Mouse (Mus musculus): Measurements from ENCODE around the gene Pdcd1lg2.

The Pdcd1lg2 gene

DNA sequence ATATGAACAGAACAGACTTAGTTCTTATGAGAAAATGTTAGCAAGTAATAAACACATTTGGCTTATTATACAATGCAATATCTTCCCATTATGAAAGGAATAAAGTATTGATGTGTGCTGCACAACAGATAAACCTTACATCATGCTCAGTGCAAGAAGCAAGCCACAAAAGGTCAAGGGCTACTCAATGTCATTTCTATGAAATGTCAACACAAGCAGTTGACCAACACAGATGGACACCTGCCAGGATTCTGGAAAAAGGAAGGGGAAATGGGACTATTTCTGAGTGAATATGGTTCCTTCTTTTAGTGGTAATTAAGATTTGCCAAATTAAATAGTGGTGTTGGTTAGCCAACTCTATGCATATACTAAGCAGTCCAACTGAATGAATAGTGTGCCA, 9.2 kb downstream of the Pdcd1lg2 start:
- DNase-seq: no peak

DNA sequence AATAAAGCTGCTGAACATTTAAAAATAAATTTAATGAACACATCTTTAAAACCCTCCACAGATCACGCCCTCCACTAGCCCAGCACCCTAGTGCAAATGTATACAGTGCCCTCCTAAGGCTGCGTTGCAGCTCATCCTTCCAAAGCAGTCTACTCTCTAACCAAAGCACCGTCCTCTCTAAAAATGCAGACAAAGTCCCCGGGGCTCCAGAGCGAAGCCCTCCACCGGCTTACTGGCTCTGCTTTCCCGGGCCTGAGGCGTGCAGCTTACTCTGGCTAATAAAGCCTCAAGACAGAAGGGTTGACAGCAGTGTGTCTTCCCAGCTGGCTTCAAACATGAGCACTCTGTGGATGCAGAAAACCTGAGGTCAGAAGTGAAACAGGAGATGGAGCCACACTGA, 9.7 kb downstream of the Pdcd1lg2 start:
- DNase-seq: no peak

DNA sequence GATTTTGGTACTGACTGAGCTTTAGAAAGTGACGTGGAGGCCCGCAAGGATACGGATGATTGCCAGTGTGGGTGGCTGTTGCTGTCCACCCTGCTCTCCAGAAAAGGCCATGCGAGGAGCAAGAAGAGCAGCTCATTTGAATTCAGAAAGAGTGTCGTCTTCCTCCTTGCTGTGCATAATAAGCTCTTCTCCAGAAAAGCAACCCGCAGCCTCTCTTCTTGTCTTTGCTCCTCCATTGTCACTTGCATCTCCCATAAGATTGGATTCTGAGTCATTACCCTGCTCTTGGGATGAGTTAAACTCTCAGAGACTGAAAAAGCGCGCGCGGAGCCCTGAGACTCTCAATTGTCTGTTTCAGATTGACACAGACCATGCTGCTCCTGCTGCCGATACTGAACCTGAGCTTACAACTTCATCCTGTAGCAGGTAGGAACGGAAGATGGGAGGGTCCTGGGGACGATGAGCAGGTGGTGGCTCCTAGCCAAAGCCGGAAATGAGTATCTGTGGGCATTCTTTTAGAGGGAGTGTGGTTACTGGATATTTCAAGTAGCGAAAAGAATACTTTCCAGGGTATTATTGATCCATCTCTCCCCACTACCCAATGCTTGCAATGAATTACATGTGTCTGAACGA, 11.4 kb downstream of the Pdcd1lg2 start:
- no peak for DNase-seq

- DNase-seq: no peak
Measured at GRCm38 (mm10) chr19:29422796-29423195, 12.1 kb downstream of the Pdcd1lg2 start.

GRCm38 (mm10) chr19:29430516-29430915, 19.8 kb downstream of the Pdcd1lg2 start:
- DNase-seq: no peak

DNA sequence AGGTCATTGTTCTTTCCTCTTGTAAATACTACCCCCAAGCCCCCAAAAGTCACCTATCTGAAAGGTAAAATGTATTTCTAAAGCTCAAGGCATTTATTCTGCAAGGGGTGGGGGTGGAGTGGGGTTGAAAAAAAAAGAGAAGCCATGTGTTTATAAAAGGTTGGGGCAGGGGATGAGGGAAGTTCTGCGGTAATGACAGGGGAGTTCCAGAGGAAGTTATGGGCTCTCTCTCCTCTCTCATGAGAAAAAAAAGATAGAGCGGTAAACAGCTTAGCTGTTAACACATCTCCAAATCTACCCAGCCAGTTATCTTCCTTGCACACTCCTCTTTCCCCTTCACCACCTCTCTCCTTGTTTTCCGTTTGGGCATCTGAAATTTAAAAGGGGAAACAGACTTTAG, 20.2 kb downstream of the Pdcd1lg2 start:
- no peak for DNase-seq

- no peak for DNase-seq
Measured at GRCm38 (mm10) chr19:29436793-29437479, 26.2 kb downstream of the Pdcd1lg2 start.

DNA sequence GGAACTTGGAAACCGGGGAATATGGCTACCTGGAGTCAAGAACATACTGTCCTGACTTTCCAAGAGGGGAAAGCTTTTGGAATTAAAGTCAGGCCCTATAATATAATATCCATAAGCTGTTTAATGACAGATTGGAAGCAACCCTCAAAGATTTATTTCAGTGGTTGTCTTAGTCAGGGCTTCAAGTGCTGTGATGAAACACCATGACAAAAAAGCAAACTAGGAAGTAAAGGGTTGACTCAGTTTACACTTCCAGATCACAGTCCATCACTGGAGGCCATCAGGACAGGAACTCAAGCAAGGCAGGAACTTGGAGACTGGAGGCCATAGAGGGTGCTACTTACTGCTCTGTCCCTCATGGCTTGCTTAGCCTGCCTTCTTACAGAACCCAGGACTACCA, 27.1 kb downstream of the Pdcd1lg2 start:
- DNase-seq: no peak

- DNase-seq: no peak
Measured at GRCm38 (mm10) chr19:29439242-29439641, 28.5 kb downstream of the Pdcd1lg2 start.

DNA sequence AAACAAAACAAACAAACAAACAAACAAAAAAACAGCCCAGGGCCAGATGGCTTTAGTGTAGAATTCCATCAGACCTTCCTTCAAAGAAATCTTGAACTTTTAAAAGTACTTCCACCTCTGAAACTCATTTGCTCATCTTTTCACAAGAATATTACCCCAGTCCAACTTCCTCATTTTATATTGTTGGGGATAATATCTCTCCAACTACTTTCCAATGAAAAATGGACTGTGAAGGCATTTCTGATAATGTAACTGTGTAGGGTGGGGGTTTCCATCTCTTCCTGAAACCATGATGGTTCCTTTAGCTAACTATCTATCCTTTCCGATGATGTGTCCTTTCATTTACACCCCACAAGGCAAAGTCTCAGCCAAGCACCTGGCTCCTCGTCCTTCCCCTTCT, 31.8 kb downstream of the Pdcd1lg2 start:
- no peak for DNase-seq

DNA sequence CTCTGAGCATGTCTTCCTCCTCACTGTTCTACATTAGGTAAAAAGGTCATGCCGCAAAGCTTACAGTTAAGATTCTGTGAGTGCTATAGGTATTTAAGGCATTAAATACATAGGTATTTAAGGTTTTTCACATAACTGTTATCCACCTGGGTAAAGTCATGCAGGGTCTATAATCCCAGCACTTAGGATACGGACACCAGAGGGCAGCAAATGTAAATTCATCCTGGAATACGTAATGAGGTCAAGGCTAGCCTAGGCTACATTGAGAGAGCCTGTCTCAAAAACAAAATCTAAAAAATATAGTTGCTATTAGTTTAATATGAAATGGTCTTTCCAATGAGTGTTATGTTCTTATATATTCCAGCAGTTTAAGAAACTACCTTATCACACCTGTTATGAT, 33.6 kb downstream of the Pdcd1lg2 start:
- DNase-seq: no peak

DNA sequence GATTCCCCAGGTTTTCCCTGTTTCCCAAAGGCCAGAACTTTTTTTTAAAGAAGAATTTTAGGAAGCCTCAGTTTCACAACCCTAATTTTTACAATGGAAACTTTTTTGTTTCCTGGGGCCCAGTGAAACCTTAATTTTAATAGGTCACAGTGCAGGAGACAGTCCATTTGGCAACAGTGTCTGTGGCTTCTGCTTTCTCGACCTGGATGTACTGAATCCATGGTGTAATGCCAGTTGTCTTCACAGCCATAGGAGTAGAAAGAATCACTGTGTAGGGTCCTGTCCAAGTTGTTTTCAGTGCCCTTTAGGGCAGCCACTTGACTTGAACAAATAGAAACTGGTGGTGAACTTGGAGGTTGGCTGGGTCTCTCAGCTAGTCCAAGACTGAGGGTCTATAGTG, 37.7 kb downstream of the Pdcd1lg2 start:
- DNase-seq: no peak

GRCm38 (mm10) chr19:29450376-29450775, 39.7 kb downstream of the Pdcd1lg2 start:
- DNase-seq: no peak

DNA sequence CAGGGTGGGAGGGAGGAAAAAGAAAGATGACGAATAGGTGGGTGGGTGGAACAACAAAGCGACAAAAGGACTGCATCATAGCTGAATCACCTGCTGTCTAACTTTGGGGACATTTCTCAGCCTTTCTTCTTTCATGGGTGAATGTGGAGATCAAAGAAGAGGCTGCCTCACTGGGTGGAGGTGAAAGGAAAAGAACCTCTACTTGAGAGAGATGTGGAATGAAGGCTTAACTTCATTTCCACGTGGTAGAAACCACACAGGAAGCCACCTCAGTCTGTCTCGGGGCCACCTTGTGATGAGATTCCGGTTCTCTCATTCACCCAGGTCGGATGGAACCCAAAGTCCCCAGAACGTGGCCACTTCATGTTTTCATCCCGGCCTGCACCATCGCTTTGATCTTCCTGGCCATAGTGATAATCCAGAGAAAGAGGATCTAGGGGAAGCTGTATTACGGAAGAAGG, 43.5 kb downstream of the Pdcd1lg2 start:
- no peak for DNase-seq

DNA sequence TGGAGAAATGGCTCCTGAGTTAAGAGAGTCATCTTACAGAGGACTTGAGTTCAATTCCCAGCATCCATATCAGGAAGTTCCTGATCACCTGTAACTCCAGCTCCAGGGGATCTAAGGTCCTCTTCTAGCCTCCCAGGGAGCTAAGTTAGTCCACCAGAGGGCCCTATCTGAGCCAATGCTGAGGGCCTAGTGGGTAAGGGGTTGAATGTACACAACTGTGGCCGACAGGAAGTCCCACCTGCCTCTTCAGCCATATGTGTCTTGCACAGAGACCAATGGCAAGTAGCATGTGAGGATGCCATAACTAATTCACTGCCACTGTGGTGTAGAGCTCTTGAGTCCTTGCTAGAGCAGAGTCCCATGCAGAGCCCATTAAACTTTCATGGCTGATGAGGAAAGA, 44.4 kb downstream of the Pdcd1lg2 start:
- DNase-seq: no peak

DNA sequence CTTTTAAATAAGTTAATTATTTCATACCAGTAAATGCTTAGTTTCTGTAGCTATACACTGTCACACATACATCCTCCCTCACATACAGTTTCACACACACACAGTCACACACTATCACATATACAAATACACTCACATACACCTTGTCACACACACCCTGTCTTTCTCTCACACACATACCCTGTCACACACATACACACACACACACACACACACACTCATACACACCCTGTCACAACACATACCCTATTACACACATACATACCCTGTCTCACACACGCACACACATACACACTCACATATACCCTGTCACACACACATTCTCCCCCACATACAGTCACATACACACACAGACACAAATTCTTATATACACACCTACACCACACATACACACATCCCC, 47.3 kb downstream of the Pdcd1lg2 start:
- no peak for DNase-seq

- no peak for DNase-seq
Measured at GRCm38 (mm10) chr19:29462462-29462861, 51.7 kb downstream of the Pdcd1lg2 start.

DNA sequence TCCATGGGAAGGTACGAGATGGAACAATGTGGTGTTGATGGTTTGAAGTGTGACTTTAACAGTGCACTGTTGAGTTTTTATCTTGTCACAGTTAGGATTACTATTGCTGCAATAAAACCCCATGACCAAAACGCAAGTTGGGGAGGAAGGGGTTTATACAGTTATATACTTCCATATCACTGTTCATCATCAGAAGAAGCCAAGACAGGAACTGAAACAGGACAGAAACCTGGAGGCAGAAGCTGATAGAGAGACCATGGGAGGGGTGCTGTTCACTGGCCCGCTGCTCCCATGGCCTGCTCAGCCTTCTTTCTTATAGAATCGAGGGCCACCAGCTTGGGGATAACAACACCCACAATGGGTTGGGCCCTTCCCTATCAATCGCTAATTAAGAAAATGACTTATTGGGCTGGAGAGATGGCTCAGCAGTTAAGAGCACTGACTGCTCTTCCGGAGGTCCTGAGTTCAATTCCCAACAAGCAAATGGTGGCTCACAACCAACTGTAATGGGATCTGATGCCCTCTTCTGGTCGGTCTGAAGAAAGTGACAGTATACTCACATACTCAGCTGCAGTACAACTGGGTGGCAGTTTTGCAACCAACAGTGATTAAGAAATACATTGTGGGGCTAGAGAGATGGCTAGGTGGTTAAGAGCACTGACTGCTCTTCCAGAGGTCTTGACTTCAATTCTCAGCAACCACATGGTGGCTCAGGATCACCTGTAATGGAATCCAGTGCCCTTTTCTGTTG, 53.1 kb downstream of the Pdcd1lg2 start:
- no peak for DNase-seq

GRCm38 (mm10) chr19:29466819-29467218, 56.1 kb downstream of the Pdcd1lg2 start:
- no peak for DNase-seq

DNA sequence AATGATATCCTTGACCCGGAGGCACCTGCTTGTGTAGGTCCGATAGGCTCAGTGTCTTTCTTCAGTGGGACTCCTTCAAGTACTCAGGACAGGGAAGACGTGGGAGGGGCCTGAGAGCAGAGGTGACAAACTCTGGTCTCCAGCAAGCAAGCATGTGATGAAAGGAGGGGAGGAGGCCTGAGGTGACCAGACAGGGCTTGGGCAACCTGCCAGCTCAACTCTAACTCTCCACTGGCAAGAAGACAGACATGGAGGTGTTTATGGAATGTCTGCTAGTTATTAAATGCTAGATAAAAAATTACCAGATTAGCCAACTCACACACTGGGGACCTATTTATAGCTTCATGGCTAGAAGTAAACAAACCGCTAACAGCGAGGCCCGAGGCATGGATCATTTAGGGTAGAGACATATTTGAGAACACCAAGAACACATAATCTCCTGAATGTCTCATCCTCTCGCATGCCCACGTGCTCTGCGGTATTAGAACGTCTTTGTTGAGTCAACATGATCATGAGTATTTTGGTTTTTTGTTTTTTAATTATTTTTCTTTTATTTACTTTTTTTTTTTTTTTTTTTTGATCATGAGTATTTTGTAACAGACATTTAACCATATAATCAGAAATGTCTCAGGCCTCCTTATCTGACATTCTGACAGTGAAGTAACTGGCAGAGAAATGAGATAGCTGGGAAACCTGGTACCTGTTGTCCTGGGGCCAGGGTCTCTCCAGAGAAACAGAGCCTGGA, 58.4 kb downstream of the Pdcd1lg2 start:
- DNase-seq: no peak

DNA sequence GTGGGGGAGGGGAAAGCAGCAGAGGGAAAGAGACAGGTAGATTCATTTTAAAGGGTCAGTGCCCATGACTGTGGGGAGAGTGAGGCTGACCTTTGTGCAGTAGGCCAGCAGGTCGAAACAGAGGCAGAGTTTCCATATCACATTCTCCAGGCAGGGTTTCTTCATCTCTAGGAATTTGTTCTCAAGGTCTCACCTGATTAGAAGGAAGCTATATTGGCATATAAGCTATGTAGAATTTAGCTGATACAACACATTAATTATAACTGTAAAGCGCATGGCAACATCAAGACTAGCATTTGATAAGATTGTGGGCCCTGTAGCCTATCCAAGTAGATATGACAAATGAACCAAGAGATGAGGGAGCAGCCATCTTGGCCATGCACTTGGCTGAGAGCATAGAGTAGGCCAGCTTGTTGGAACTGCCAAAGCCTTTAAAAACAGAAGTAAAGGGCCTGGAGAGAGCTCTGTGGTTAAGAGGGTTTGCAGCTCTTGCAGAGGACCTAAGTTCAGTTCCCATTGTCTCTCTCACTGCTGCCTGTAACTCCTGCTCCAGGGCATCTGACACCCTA, 59.1 kb downstream of the Pdcd1lg2 start:
- no peak for DNase-seq

DNA sequence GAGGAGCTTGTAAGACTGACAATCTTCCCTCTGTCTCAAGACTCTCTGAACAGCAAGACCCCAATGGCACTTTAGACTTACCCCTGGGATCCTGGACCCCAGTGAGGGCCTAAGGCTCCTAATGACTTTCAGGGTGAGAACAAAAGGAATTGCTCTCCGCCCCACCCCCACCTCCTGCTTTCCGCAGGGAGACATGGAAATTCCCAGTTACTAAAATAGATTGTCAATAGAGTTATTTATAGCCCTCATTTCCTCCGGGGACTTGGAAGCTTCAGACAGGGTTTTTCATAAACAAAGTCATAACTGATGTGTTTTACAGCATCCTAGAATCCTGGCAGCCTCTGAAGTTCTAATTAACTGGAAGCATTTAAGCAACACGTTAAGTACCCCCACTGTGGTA, 59.9 kb downstream of the Pdcd1lg2 start:
- DNase-seq: no peak

- no peak for DNase-seq
Measured at GRCm38 (mm10) chr19:29472424-29472823, 61.7 kb downstream of the Pdcd1lg2 start.
